Mouse (Mus musculus) testis, postnatal 14 days (tissue): Measurements from ENCODE around the gene Rreb1.

ENCODE experiments used
- DNase-seq: peaks from one replicate; pipeline ENCODE4 v3.0.0; 2021; ENCODE audit warnings: low spot score

Rreb1 gene

GRCm38 (mm10) chr13:37944306-37944705 is 166.1 kb downstream of the Rreb1 start:
- no peak for DNase-seq

- no peak for DNase-seq
Observed at GRCm38 (mm10) chr13:37945392-37945791, 167.2 kb downstream of the Rreb1 start.

- no peak for DNase-seq
Observed at GRCm38 (mm10) chr13:37946734-37947133, 168.5 kb downstream of the Rreb1 start.

DNA sequence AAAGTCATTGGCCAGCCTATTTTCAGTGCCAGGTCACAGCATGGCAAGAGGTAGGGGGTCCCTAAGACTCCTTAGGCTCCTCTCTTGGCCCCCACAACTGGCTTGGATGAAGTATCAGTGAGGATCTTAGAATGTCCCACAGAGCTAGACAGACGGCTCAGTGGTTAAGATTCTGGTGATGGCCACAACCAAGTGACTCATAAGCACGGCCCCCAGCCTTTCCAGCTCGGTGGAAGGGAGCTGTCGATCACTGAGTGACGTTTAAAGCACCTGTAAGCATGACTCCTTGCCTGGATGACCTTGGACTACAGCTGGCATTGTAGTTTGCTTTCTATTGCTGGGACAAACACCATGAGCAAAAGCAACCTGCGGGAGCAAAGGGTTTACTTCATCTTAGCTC is 174.8 kb downstream of the Rreb1 start:
- no peak for DNase-seq

DNA sequence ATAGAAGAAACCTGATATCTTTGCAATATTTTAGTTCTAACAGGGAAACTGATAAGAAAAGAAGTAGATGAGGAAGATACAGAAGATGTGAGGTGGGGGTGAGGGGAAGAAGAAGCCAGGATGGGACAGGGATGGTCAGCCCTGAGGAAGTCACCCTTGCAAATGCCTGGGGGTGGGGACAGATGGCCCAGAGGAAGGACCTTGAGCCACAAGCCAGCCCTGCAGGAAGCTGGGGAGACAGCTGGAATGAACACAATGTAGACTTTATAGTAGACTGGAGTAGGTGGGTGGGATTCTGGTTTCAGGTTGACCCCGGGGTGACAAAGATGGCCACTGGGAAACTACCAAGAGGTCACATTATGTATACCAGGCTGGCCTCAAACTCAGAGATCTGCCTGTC is 176.1 kb downstream of the Rreb1 start:
- no peak for DNase-seq

GRCm38 (mm10) chr13:37958498-37959238 is 180.5 kb downstream of the Rreb1 start:
- DNase-seq = no peak

DNA sequence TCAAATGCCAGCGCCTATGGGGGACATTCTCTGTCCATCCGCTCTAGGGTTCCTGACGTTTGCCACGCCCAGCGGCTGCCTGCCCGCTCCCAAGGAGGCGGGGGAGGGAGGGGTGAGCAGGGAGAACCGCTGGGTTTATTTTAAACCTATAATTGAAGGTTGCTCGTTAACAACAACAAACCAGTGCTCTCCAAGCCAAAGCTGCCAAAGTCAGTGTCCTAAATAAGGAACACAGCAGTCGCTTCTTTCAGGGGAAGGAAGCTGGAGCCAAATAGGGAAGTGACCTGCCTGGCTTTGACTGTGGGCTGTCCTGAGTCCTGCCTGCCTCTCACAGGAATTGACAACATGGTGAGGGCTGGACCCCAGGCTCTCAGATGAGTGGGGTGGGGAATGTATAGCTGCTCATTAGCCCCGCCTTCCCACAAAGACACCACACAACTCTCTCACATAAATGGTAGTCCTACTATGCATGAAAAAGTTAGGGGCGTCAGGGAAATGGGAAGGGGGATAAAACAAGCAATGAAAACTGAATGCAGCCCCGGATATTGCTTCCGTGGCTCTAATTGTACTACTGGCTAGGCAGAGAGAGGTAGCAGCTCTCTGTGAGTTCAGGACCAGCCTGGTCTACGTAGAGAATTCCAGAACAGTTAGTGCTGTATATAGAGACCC is 181.2 kb downstream of the Rreb1 start:
- DNase-seq = no peak

DNA sequence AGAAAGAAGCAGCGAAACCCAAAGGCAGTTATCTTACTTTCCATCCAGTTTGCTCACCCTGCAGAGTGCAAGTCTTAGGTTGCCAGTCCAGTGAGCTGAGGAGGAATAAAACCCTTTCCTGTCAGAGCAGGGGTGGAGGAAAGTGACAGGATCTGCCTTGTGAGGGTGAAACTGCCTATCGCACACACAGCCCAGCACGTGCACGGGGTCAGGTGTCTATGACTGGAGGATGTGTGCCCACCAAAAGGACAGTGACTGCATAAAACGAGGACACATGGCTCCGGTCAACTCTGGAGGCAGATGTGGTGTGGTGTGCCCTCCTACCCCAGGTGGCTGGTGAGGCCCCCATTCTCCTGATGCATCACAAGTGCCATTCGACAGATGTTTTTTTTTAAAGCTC is 181.7 kb downstream of the Rreb1 start:
- no peak for DNase-seq

DNA sequence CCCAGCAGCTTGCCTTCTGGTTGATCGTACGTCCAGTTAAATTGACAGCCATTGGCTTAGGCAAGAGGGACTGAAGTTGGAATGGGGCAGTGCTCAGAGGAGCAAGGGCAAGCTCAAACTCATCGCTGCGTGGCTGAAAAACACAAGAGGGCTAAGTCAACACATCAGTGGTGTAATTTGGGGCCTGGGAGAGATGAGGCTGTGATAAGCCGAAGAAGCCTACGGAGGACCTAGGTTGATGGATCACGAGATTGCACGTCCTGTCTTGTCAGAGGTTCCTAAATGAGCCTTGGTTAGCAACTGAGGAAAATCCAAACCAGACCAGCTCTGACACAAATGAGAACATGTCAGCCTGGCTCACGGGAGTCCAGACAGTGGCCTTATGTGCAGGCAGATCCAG is 184.3 kb downstream of the Rreb1 start:
- DNase-seq = no peak

GRCm38 (mm10) chr13:37963354-37964007 is 185.3 kb downstream of the Rreb1 start:
- DNase-seq = peak; percentile 73

DNA sequence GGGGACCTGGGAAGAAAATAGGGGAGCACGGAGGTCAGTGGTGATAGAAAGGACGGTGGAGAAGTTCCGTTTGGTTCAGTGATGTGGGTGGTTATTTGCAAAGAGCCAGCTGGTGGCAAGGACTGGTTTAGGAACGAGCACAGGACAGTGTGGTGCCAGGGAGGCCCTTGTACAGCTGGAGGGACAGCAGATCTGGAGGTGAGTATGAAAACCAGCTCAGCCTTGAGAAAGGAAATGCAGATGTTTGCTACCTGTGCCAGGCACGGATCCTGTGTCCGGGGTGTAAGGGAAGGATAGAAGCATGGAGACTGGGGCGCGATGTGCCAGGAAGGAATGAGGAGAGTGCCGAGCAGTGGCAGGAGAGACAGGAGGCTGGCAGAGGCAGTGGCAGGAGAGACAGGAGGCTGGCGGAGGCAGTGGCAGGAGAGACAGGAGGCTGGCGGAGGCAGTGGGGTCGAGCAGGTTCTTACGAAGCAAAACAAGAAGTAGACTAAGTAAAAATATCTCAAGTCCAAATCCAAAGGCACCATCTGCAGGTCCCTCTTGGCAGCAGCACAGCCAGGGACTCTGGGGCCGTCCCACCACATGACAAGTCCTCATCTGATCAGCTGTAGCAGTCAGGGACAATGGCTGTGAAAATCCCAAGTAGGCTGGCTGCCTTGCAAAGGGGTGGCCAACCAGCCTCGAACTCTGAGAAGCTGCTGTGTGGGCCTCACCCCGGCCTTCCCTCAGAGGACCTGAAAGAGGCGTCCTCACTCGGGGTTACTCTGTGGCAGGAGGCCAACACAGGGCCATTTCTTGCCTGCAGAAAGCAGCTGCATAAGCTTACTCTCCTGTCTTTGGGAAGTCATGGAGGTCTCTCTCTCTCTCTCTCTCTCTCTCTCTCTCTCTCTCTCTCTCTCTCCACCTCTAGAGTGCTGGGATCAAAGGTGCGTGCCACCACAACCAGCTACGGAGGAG is 186.2 kb downstream of the Rreb1 start:
- no peak for DNase-seq

GRCm38 (mm10) chr13:37965126-37965914 is 187.1 kb downstream of the Rreb1 start:
- no peak for DNase-seq

DNA sequence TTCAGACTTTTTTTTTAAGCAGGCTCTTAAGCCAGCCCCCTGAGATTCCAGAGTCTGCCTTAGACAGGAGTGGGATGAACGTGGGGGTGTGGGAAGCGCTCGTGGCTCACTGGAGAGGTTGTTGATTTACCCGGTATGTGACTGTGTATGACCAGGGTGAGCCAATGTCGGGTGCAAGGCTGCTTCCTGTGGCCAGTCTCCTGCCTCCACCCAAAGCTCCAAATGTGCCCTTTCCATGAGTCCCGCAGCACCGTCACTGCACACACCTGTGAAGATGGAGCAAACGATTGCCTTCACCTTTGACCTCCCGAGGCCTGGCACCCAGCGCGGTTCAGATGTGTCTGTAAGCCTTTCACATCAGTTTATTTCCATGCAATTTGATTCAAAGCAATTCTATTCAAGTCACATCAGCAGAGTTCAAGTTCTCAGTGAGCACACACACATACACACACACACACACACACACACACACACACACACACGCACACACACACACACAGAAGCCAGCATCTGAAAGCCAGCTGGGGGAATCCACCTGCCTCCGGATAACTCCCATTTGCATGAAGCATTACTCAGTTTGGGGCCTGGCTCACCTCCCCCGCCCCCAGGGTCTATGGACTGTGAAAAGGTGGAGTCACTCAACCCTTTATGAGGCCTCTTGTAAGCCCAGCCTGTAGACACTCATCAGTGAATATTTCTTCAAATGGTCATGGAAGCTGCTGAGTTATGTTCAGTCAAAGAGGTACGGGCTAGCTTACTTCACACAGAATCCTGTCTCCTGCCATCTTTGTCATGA is 188.3 kb downstream of the Rreb1 start:
- DNase-seq = no peak

DNA sequence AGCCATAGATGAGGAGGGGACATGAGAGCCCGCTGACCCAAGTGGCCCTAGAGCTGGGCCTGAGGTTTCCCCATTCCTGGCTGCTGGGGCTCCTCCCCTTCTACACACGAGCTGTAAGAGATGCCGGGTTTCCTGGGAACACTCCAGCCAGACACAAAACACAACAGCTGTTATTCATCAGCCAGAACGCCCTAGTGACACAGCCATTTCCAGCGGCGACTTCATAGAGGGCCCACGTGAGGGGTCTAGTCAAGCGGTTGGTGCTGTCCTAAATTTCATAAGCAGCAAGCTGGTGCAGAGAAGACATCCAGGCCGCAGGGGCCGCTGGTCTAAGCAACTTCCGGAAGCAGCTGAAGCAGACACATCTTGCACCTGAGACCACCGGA is 188.8 kb downstream of the Rreb1 start:
- DNase-seq = no peak

GRCm38 (mm10) chr13:37967565-37967964 is 189.4 kb downstream of the Rreb1 start:
- DNase-seq = no peak

DNA sequence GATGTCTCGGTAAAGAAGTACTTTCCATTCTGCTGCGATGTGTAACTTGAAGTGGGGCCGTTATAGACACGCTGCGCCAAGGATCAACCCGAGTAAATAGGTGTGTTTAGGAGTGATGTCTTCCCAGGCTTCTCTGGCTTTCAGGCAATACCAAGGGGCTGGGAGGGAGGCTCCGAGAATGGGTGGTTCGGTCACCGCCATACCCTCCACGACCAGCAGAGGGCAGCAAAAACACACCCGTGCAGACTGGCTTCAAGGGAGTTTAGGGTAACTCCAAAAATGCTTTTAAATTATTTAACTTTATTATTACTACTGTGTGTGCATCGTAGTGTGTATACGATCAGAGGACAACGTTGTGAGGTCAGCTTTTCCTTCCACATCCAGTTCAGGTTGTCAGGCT is 191.1 kb downstream of the Rreb1 start:
- peak; percentile 67 for DNase-seq

DNA sequence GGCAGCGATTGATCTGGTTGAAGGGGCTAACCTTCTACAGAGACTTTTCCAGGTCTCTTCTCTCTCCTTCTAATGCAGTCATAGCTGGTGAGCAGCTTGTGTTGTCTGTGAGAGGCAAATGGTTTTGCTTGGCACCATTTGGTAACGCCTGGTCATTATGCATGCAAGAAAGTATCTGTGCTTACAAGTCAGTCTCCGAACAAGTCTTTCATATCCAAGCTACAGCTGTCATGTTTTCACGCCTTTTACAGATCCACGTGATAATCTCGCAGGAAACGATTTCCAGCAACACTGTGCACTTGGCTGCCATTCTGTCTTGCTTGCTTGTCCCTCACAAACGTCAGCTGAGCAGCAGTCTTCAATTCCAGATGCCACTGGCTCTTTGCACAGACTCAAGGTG is 191.8 kb downstream of the Rreb1 start:
- DNase-seq = no peak

GRCm38 (mm10) chr13:37970887-37971530 is 192.8 kb downstream of the Rreb1 start:
- DNase-seq = no peak

DNA sequence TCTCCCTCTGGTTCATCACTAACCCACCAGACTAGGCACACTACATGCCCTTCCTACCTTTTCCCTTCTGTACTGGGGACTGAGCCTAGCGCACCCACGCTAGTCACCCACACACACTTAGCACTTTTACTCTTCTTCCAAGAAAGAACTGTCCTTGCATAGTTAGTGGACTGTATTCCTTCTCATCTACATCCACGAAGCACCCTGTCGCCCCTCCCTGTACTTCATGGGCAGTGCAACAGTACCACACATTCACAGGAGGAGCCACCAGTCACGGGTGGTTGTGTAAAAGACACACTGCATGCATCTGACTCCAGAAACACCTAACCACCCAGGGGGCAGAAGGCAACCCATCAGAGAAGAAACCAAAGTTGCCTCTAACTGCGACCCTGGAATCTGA is 195.8 kb downstream of the Rreb1 start:
- DNase-seq = no peak

- DNase-seq = no peak
Observed at GRCm38 (mm10) chr13:37974731-37975130, 196.5 kb downstream of the Rreb1 start.
